Mouse (Mus musculus) neural tube, embryonic 13.5 days (tissue): ENCODE measurements around the gene Xxylt1. TPM values are rescaled to one million over a fixed set of nuclear protein-coding genes. Genes with fewer than 3 reads are reported as not detected.

Experiments used
- ATAC-seq: fragments of 200-750 bp; cut with Nextera tagmentation; 2 replicates; pipeline ENCODE4 v1.8.0; 2017; ENCODE audit warnings: low read depth, mild to moderate bottlenecking, moderate TSS enrichment, moderate library complexity
- H3K27ac ChIP-seq: fragments of 300-500 bp; sonication (generic); replicated peaks from 2 replicates; pipeline ENCODE4 v1.5.1; 2015; ENCODE audit warnings: moderate library complexity, mild to moderate bottlenecking, inconsistent platforms
- H3K27me3 ChIP-seq: fragments of 300-500 bp; sonication (generic); 2 replicates; pipeline ENCODE4 v1.6.1; 2015; ENCODE audit warnings: mild to moderate bottlenecking, inconsistent platforms
- H3K36me3 ChIP-seq: fragments of 300-500 bp; sonication (generic); 2 replicates; pipeline ENCODE4 v1.6.1; 2015; ENCODE audit warnings: mild to moderate bottlenecking, inconsistent platforms
- H3K4me1 ChIP-seq: fragments of 300-500 bp; sonication (generic); replicated peaks from 2 replicates; pipeline ENCODE4 v1.6.1; 2015; ENCODE audit warnings: inconsistent platforms
- H3K4me2 ChIP-seq: fragments of 300-500 bp; sonication (generic); 2 replicates; pipeline ENCODE4 v1.6.1; 2015; ENCODE audit warnings: inconsistent platforms, mild to moderate bottlenecking, moderate library complexity
- H3K4me3 ChIP-seq: fragments of 300-500 bp; sonication (generic); 2 replicates; pipeline ENCODE4 v1.5.1; 2015; ENCODE audit warnings: mild to moderate bottlenecking, inconsistent platforms
- H3K9ac ChIP-seq: fragments of 300-500 bp; sonication (generic); 2 replicates; pipeline ENCODE4 v1.6.1; 2015; ENCODE audit warnings: moderate library complexity, mild to moderate bottlenecking, inconsistent platforms
- H3K9me3 ChIP-seq: fragments of 300-500 bp; sonication (generic); 2 replicates; pipeline ENCODE4 v1.6.1; 2016; ENCODE audit warnings: inconsistent platforms
- WGBS: fragments of 180-500 bp; shearing (Covaris S2); methylation state at CpG from one replicate; pipeline ENCODE4 v1.1.7; 2015; 5-methylcytosine and 5-hydroxymethylcytosine counted together
- polyA plus RNA-seq: library from polyadenylated mRNA; unstranded; fragments of >200 nt; fragmentation: Nextera tagmentation; extraction: Ambion mirVana; gene quantifications from 2 replicates; pipeline ENCODE4 v1.2.1, GENCODE M21; 2015

Gene Xxylt1
- polyA plus RNA-seq, 1 experiment from 2014 or later, result 11.2 TPM

DNA sequence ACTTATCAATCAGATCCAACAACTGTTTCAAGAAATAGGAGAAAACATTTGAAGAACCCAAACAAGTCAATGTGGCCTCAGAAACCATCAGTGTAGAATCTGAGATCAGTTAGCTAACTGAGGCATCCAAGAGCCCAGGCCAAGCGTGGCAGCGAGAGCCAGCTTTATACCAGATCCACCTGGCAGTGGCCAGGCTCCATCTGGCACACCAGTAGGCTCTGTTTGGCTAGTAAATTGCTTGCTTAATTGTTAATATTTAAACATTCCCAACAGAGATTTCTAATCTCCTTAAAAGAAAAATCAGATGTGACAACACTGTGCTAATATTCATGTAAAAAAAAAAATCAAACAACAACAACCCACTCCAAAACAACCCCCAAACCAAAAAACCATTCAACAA is 83.2 kb downstream of the Xxylt1 start:
- Histone ChIP-seq H3K9me3 (no peaks in the 10 kb centered on the region), H3K4me1 (peaks cover 27% of the 10 kb centered on the region), H3K4me2 (no peak overlapping the region), H3K27ac (no peak overlapping the region), H3K27me3 (no peaks in the 10 kb centered on the region), H3K9ac (no peak overlapping the region), H3K4me3 (no peak overlapping the region), H3K36me3 (no peaks in the 10 kb centered on the region)
- WGBS, result 76% methylated on average over 2 of the region's 2 CpGs
- ATAC-seq, result no peak

GRCm38 (mm10) chr16:30995446-30995845 is 85.8 kb downstream of the Xxylt1 start:
- Histone ChIP-seq H3K4me2 (no peak overlapping the region), H3K36me3 (no peaks in the 10 kb centered on the region), H3K27me3 (no peaks in the 10 kb centered on the region), H3K4me3 (no peak overlapping the region), H3K9me3 (no peaks in the 10 kb centered on the region), H3K27ac (no peak overlapping the region), H3K4me1 (peaks cover 35% of the 10 kb centered on the region), H3K9ac (no peak overlapping the region)
- no peak for ATAC-seq
- 84% methylated on average over 5 of the region's 5 CpGs for WGBS

DNA sequence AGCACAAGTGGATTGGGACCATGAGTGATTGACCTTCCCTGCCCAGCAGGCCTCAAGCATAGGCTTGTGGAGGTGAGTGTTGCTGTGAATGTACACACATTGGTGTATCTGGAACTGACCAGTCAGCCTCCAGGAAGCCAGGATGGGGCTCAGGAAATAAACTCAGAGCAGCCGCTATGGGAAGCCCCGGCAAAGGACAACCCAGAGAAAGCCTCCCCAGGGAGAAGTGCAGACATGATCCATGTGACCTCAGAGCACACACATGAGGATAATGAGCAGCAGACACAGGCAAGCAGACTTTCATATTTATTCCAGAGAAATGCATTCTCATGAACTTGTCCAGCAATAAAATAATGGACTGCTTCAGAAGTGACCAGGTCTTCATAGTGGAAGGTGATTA is 86.4 kb downstream of the Xxylt1 start:
- Histone ChIP-seq H3K9me3 (no peaks in the 10 kb centered on the region), H3K27me3 (no peaks in the 10 kb centered on the region), H3K4me2 (no peak overlapping the region), H3K36me3 (no peaks in the 10 kb centered on the region), H3K27ac (no peak overlapping the region), H3K9ac (no peak overlapping the region), H3K4me3 (no peak overlapping the region), H3K4me1 (peaks cover 38% of the 10 kb centered on the region)
- no peak for ATAC-seq
- WGBS, result 40% methylated on average over 2 of the region's 2 CpGs

GRCm38 (mm10) chr16:30994296-30994695 is 86.9 kb downstream of the Xxylt1 start:
- no peak overlapping the region for H3K4me3 ChIP-seq
- no peak for ATAC-seq
- H3K4me1 ChIP-seq, result peaks cover 38% of the 10 kb centered on the region
- 68% methylated on average over 7 of the region's 7 CpGs for WGBS
- no peak overlapping the region for H3K27ac ChIP-seq
- no peaks in the 10 kb centered on the region for H3K36me3 ChIP-seq
- no peaks in the 10 kb centered on the region for H3K9me3 ChIP-seq
- H3K4me2 ChIP-seq, result no peak overlapping the region
- H3K27me3 ChIP-seq, result no peaks in the 10 kb centered on the region
- H3K9ac ChIP-seq, result no peak overlapping the region

GRCm38 (mm10) chr16:30992568-30992967 is 88.7 kb downstream of the Xxylt1 start:
- Histone ChIP-seq H3K27ac (peak overlapping the region; percentile 74), H3K4me2 (no peak overlapping the region), H3K27me3 (no peaks in the 10 kb centered on the region), H3K9me3 (no peaks in the 10 kb centered on the region), H3K36me3 (no peaks in the 10 kb centered on the region), H3K4me1 (peaks cover 42% of the 10 kb centered on the region), H3K9ac (no peak overlapping the region), H3K4me3 (no peak overlapping the region)
- 25% methylated on average over 5 of the region's 5 CpGs for WGBS
- ATAC-seq, result peak; percentile 61; the same call in 1 of the 2 replicates

DNA sequence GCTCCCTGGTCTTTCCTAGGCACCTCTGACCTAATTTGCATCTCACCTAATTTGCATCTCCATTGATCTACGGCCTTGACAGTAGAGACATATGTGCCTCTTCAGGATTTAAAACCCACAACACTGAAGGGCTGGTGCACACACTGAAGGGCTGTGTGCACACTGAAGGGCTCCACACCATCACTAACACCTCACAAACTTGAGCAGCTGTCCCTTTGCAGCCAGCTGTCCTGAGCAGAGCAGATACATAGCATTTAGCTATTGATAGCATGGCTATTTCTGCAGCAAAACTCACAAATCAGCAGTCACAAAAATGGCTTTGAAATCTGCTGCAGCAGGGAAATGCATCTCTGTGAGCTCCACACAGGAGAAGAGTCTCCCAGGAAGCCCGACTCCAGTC is 90.6 kb downstream of the Xxylt1 start:
- WGBS, result 18% methylated on average over 2 of the region's 2 CpGs

GRCm38 (mm10) chr16:30988225-30988624 is 93.0 kb downstream of the Xxylt1 start:
- no peak overlapping the region for H3K9ac ChIP-seq
- WGBS, result 82% methylated on average over 6 of the region's 6 CpGs
- no peaks in the 10 kb centered on the region for H3K27me3 ChIP-seq
- no peaks in the 10 kb centered on the region for H3K9me3 ChIP-seq
- no peak overlapping the region for H3K4me2 ChIP-seq
- ATAC-seq, result no peak
- H3K4me1 ChIP-seq, result peaks cover 53% of the 10 kb centered on the region
- no peak overlapping the region for H3K4me3 ChIP-seq
- H3K36me3 ChIP-seq, result no peaks in the 10 kb centered on the region
- H3K27ac ChIP-seq, result no peak overlapping the region

More for the DNA sequence above, 90.6 kb downstream of the Xxylt1 start:
- no peaks in the 10 kb centered on the region for H3K9me3 ChIP-seq
- no peak overlapping the region for H3K4me2 ChIP-seq
- no peaks in the 10 kb centered on the region for H3K27me3 ChIP-seq
- no peaks in the 10 kb centered on the region for H3K36me3 ChIP-seq
- no peak for ATAC-seq
- no peak overlapping the region for H3K4me3 ChIP-seq
- peak overlapping the region; percentile 30; the same call in 1 of the 2 replicates for H3K27ac ChIP-seq
- no peak overlapping the region for H3K9ac ChIP-seq
- peaks cover 45% of the 10 kb centered on the region for H3K4me1 ChIP-seq

DNA sequence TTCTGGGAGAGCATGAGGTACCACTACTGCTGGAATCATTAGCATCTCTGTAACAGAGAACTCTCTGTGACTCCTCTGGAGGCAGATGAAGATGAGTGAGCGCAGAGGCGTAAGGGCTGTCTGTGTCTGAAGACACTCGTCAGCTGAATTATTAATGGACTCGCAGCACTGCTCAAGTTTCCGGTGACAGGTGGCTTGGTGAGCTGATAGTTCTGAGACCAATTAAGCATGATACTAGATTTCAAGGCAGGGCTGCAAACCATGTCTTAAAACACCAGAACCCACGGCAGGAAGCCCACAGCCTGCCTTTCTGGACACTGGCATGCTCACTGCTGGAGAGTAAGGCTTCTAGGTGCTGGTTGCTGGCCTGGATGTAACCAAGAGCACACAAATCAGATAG is 93.5 kb downstream of the Xxylt1 start:
- WGBS, result 68% methylated on average over 6 of the region's 6 CpGs
- H3K9me3 ChIP-seq, result no peaks in the 10 kb centered on the region
- no peak overlapping the region for H3K4me2 ChIP-seq
- no peak overlapping the region; the same call in 1 of the 2 replicates for H3K9ac ChIP-seq
- peaks cover 53% of the 10 kb centered on the region for H3K4me1 ChIP-seq
- no peak for ATAC-seq
- H3K4me3 ChIP-seq, result no peak overlapping the region
- H3K36me3 ChIP-seq, result no peaks in the 10 kb centered on the region
- H3K27me3 ChIP-seq, result no peaks in the 10 kb centered on the region
- H3K27ac ChIP-seq, result no peak overlapping the region

GRCm38 (mm10) chr16:30984826-30985545 is 96.2 kb downstream of the Xxylt1 start:
- Histone ChIP-seq H3K4me2 (no peak overlapping the region), H3K27me3 (no peaks in the 10 kb centered on the region), H3K4me3 (no peak overlapping the region), H3K9ac (no peak overlapping the region), H3K36me3 (no peaks in the 10 kb centered on the region), H3K27ac (peak overlapping the region; percentile 20; the same call in 1 of the 2 replicates), H3K9me3 (no peaks in the 10 kb centered on the region), H3K4me1 (peaks cover 33% of the 10 kb centered on the region)
- 30% methylated on average over 17 of the region's 17 CpGs for WGBS
- ATAC-seq, result no peak

GRCm38 (mm10) chr16:30984101-30984500 is 97.1 kb downstream of the Xxylt1 start:
- Histone ChIP-seq H3K27me3 (no peaks in the 10 kb centered on the region), H3K4me2 (no peak overlapping the region), H3K36me3 (no peaks in the 10 kb centered on the region), H3K9me3 (no peaks in the 10 kb centered on the region), H3K4me3 (no peak overlapping the region), H3K4me1 (peaks cover 33% of the 10 kb centered on the region), H3K27ac (no peak overlapping the region), H3K9ac (no peak overlapping the region)
- WGBS, result 93% methylated on average over 5 of the region's 5 CpGs
- ATAC-seq, result no peak

DNA sequence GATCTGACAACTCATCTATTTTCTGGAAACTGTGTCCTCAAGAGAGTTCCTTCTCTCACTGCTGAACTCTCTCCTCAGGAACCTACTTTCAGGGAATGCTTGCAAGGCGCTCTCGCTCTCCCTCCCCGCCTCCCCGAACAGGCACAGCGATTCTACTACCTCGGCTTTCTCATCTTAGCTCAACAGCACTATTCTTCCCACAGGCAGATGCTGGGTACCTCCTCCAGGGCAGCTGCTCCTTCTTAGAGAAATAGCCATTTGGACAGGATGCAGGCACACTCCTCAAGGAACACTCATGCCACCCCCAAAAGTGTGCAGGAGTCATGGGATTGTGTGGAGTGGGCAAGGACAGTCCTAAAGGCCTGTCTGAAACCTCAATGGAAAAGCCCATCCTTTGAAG is 97.5 kb downstream of the Xxylt1 start:
- WGBS, result 72% methylated on average over 6 of the region's 6 CpGs
- H3K27me3 ChIP-seq, result no peaks in the 10 kb centered on the region
- H3K36me3 ChIP-seq, result no peaks in the 10 kb centered on the region
- H3K4me1 ChIP-seq, result peaks cover 33% of the 10 kb centered on the region
- H3K4me2 ChIP-seq, result no peak overlapping the region
- ATAC-seq, result no peak
- peak overlapping the region; percentile 32; the same call in 1 of the 2 replicates for H3K9ac ChIP-seq
- H3K9me3 ChIP-seq, result no peaks in the 10 kb centered on the region
- no peak overlapping the region for H3K4me3 ChIP-seq
- H3K27ac ChIP-seq, result peak overlapping the region; percentile 61; the same call in 1 of the 2 replicates

GRCm38 (mm10) chr16:30983281-30983680 is 98.0 kb downstream of the Xxylt1 start:
- Histone ChIP-seq H3K27ac (peak overlapping the region; percentile 61; the same call in 1 of the 2 replicates), H3K27me3 (no peaks in the 10 kb centered on the region), H3K4me2 (no peak overlapping the region), H3K9ac (peak overlapping the region; percentile 32; the same call in 1 of the 2 replicates), H3K36me3 (no peaks in the 10 kb centered on the region), H3K4me3 (no peak overlapping the region), H3K4me1 (peaks cover 33% of the 10 kb centered on the region), H3K9me3 (no peaks in the 10 kb centered on the region)
- no peak for ATAC-seq
- 62% methylated on average over 4 of the region's 4 CpGs for WGBS

GRCm38 (mm10) chr16:30981345-30981744 is 99.9 kb downstream of the Xxylt1 start:
- Histone ChIP-seq H3K36me3 (no peaks in the 10 kb centered on the region), H3K27me3 (no peaks in the 10 kb centered on the region), H3K9ac (no peak overlapping the region), H3K9me3 (no peaks in the 10 kb centered on the region), H3K27ac (no peak overlapping the region), H3K4me3 (no peak overlapping the region), H3K4me1 (peaks cover 40% of the 10 kb centered on the region), H3K4me2 (no peak overlapping the region)
- no peak for ATAC-seq
- WGBS, result 90% methylated on average over 10 of the region's 10 CpGs
